Mouse (Mus musculus): ENCODE measurements around the gene Csad. TPM values are rescaled to one million over a fixed set of nuclear protein-coding genes. Genes with fewer than 3 reads are reported as not detected.

Csad gene
- 131 and 153 TPM in 2 replicates for polyA plus RNA-seq (2015; fragmentation: Nextera tagmentation; extraction: Ambion mirVana)

DNA sequence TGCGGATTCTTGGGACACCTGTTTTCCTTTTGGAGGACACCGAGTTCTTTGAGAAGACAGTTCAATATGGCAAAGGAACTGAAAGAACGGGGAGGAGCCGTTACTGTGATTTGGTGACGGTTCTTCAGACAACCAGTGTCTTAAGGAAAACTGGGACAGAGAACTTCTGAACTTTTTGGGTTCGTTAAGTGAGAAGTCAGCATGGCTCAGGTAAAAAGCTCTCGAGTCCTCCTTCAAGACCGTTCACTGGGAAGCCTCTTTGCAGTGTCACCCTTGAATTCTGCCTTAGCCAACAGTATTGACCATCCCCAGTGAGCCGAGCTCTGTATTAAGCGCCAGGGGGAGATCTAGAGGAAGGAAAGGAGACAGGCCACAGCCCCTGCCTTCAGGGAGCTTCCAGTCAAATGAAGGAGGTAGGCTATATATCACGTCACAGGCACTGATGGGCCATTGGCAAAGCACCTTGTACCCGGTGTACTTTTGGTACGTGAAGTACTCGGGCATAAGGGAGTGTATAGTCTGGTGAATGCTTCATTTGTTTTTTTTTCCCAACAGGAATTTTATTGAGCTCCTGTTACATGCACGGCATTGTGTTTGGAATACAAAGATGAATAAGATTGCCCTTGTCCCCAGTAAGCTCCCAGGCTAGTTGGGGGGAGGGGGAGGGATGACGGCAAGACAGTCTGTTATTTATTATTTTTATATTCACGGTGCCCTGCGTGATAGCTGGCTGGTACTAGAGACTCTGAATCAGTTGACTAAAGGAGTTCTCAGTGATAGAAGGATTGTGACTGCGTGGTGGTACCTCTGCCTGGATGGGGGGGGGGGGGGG, at the start of gene Csad:
Gene Csad (minus strand): TSS at position 51 of the 832 bp plus-strand sequence.
- no peak for ATAC-seq (ENCODE audit: low FRiP score, low TSS enrichment)
- peaks cover 48% of the 10 kb centered on the region for H3K4me1 ChIP-seq (ENCODE audit: insufficient read depth, low read length)
- WGBS, result 39% methylated on average over 19 of the region's 19 CpGs

DNA sequence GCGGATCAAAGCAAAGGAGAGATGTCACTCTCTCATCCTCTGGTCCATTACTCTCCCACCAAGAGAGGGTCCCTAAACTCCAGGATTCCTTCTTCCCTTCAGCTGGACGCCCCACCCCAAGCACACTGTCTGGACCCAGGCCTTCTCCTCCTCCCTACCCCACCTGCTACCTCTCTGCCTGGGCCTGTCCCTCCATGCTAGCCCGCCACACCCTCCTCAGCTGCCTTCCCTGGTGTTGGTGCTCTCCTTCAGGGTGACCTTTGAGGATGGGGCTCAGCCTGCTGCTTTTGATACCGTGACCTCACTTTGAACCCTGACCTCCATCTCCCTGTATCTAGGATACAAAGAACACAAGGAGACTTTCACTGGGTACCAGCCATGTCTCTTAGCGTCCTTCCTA, 46.0 kb upstream of the Csad start:
- no peak overlapping the region for H3K9ac ChIP-seq (replicated peaks; ENCODE audit: low read length)
- H3K4me3 ChIP-seq (ENCODE audit: low read length), result no peak overlapping the region
- no peak overlapping the region for H3K4me2 ChIP-seq (replicated peaks; ENCODE audit: low read depth, low read length)
- no peak overlapping the region for H3K27ac ChIP-seq (ENCODE audit: low read length)
- 69% methylated on average over 5 of the region's 5 CpGs for WGBS
- no peak for ATAC-seq (ENCODE audit: low FRiP score, low TSS enrichment)
- H3K36me3 ChIP-seq (ENCODE audit: insufficient read depth, low read length), result peaks cover 4% of the 10 kb centered on the region; the same call in 1 of the 2 replicates
- H3K9me3 ChIP-seq (ENCODE audit: low read length), result no peaks in the 10 kb centered on the region
- peaks cover 30% of the 10 kb centered on the region for H3K4me1 ChIP-seq (ENCODE audit: insufficient read depth, low read length)
- no peaks in the 10 kb centered on the region for H3K27me3 ChIP-seq (ENCODE audit: insufficient read depth, low read length)

More for the DNA sequence above, at the start of gene Csad:
- peaks cover 45% of the 10 kb centered on the region for H3K36me3 ChIP-seq (ENCODE audit: insufficient read depth, low read length)
- peak within 1 kb of the TSS; percentile 100 for H3K27ac ChIP-seq (ENCODE audit: low read length)
- H3K4me2 ChIP-seq (replicated peaks; ENCODE audit: low read depth, low read length), result peak within 1 kb of the TSS; percentile 79
- H3K4me3 ChIP-seq (ENCODE audit: low read length), result peak within 1 kb of the TSS; percentile 89
- H3K9ac ChIP-seq (replicated peaks; ENCODE audit: low read length), result peak within 1 kb of the TSS; percentile 100
- H3K9me3 ChIP-seq (ENCODE audit: low read length), result no peaks in the 10 kb centered on the region
- no peaks in the 10 kb centered on the region for H3K27me3 ChIP-seq (ENCODE audit: insufficient read depth, low read length)

DNA sequence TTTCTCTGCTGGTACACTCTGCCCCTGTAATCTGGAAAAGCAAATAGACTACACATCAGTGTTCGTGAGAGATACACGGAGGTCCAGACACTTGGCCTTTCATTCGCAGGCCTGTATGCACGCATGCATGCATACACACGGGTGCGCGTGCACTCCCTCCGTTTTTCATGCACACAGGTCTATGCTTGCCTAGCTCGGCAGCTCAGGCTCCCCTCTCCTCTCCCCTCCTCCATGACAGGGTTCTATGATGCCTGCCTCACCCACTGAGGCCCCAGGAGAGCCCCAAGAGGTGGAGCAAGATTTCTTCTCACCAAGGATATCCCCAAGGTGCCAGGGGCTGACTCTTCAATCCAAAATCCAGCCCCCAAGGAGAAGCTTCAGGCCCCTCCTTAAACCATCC, 45.4 kb upstream of the Csad start:
- H3K36me3 ChIP-seq (ENCODE audit: insufficient read depth, low read length), result peaks cover 4% of the 10 kb centered on the region; the same call in 1 of the 2 replicates
- H3K4me3 ChIP-seq (ENCODE audit: low read length), result no peak overlapping the region
- no peak for ATAC-seq (ENCODE audit: low FRiP score, low TSS enrichment)
- WGBS, result 45% methylated on average over 9 of the region's 9 CpGs
- H3K4me1 ChIP-seq (ENCODE audit: insufficient read depth, low read length), result peaks cover 30% of the 10 kb centered on the region
- no peaks in the 10 kb centered on the region for H3K27me3 ChIP-seq (ENCODE audit: insufficient read depth, low read length)
- peak overlapping the region; percentile 60; the same call in 1 of the 2 replicates for H3K9ac ChIP-seq (replicated peaks; ENCODE audit: low read length)
- H3K4me2 ChIP-seq (replicated peaks; ENCODE audit: low read depth, low read length), result peak overlapping the region; percentile 98
- peak overlapping the region; percentile 99 for H3K27ac ChIP-seq (ENCODE audit: low read length)
- H3K9me3 ChIP-seq (ENCODE audit: low read length), result no peaks in the 10 kb centered on the region

DNA sequence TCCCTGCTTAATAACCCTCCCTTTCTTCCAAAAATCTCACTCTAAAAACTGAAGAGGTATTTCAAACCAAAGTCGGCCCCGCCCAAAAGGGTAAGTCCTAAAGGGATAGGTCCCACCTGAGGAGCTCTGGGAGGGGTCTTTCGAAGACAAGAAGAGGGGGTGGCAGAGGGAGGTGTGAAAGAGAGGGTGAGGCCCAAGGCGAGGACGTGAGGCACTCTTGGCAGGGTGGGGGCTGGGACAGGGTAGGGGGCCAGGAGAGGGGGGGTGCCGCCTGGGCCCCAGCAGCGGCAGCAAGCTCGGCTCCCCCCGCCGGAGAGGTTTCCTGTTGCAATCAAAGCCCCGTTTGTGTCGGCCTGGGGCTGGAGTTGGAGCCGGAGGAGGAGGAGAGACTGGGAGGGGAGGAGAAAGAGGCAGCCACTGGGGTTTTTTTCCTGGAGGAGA, 44.7 kb upstream of the Csad start:
- peaks cover 36% of the 10 kb centered on the region for H3K4me1 ChIP-seq (ENCODE audit: insufficient read depth, low read length)

DNA sequence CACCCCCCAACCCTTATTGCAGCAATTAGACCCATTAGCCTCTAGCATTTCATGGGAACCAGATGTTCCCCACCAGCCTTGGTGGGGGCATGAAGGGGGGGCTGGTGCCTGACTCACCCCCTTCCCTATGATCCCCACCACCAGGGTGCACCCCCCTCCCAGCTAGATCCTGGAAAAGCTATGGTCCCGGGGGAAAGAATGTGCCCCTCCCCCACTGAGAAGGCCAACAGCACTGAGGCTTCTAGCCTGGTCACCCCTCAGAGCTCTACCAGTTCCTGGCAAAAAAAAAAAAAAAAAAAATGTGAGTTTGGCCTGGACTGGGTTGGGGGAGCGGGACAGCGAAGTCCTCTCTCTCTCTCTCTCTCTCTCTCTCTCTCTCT, 44.3 kb upstream of the Csad start:
- H3K4me2 ChIP-seq (replicated peaks; ENCODE audit: low read depth, low read length), result peak overlapping the region; percentile 98
- H3K9ac ChIP-seq (replicated peaks; ENCODE audit: low read length), result peak overlapping the region; percentile 60
- 0% methylated on average over 1 of the region's 3 CpGs for WGBS
- H3K27me3 ChIP-seq (ENCODE audit: insufficient read depth, low read length), result no peaks in the 10 kb centered on the region
- H3K27ac ChIP-seq (ENCODE audit: low read length), result peak overlapping the region; percentile 99
- peaks cover 41% of the 10 kb centered on the region for H3K4me1 ChIP-seq (ENCODE audit: insufficient read depth, low read length)
- ATAC-seq (ENCODE audit: low FRiP score, low TSS enrichment), result no peak
- H3K4me3 ChIP-seq (ENCODE audit: low read length), result peak overlapping the region; percentile 26
- no peaks in the 10 kb centered on the region for H3K9me3 ChIP-seq (ENCODE audit: low read length)
- H3K36me3 ChIP-seq (ENCODE audit: insufficient read depth, low read length), result peaks cover 4% of the 10 kb centered on the region; the same call in 1 of the 2 replicates

More for the DNA sequence above, 44.7 kb upstream of the Csad start:
- 0% methylated on average over 13 of the region's 13 CpGs for WGBS
- peak overlapping the region; percentile 60 for H3K9ac ChIP-seq (replicated peaks; ENCODE audit: low read length)
- H3K27me3 ChIP-seq (ENCODE audit: insufficient read depth, low read length), result no peaks in the 10 kb centered on the region
- H3K9me3 ChIP-seq (ENCODE audit: low read length), result no peaks in the 10 kb centered on the region
- peaks cover 4% of the 10 kb centered on the region; the same call in 1 of the 2 replicates for H3K36me3 ChIP-seq (ENCODE audit: insufficient read depth, low read length)
- H3K4me2 ChIP-seq (replicated peaks; ENCODE audit: low read depth, low read length), result peak overlapping the region; percentile 98
- ATAC-seq (ENCODE audit: low FRiP score, low TSS enrichment), result no peak
- H3K4me3 ChIP-seq (ENCODE audit: low read length), result peak overlapping the region; percentile 26
- H3K27ac ChIP-seq (ENCODE audit: low read length), result peak overlapping the region; percentile 99

DNA sequence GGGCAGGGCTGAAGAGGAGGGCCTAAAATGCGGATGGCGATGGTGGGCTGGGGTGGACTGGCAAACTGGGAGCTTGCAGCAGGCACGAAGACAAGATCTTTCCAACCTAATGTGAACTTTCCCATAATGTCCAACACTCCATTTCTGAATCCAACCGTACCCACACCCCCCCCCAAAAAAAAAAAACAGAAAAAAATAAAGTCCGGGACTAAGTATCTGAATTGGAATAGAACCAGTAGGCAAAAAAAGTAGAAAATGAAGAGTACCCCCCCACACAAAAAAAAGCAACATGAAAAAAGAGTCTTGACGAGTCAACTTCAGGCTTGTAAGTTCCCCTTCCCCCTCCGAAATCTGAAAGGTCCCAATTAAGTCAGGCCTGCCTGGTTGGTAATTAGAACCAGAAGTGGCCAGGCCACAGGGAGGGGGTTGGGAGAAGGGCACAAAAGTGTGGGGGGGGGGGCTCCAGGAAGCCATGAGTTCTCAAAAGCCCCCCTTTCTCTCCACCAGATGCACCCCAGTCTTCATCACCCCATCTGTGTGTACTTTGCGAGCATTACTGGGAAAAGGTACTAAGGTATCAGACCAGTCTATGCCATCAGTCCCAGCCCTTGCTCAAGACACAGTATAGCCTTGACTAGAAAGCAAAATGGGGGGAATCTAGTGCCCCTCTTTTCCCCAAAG, 43.7 kb upstream of the Csad start:
- peak overlapping the region; percentile 84 for H3K9ac ChIP-seq (replicated peaks; ENCODE audit: low read length)
- 12% methylated on average over 8 of the region's 8 CpGs for WGBS
- H3K36me3 ChIP-seq (ENCODE audit: insufficient read depth, low read length), result peaks cover 4% of the 10 kb centered on the region; the same call in 1 of the 2 replicates
- ATAC-seq (ENCODE audit: low FRiP score, low TSS enrichment), result no peak
- peak overlapping the region; percentile 71 for H3K4me3 ChIP-seq (ENCODE audit: low read length)
- peak overlapping the region; percentile 99 for H3K27ac ChIP-seq (ENCODE audit: low read length)
- H3K27me3 ChIP-seq (ENCODE audit: insufficient read depth, low read length), result no peaks in the 10 kb centered on the region
- peak overlapping the region; percentile 98 for H3K4me2 ChIP-seq (replicated peaks; ENCODE audit: low read depth, low read length)
- H3K9me3 ChIP-seq (ENCODE audit: low read length), result no peaks in the 10 kb centered on the region
- peaks cover 46% of the 10 kb centered on the region for H3K4me1 ChIP-seq (ENCODE audit: insufficient read depth, low read length)

DNA sequence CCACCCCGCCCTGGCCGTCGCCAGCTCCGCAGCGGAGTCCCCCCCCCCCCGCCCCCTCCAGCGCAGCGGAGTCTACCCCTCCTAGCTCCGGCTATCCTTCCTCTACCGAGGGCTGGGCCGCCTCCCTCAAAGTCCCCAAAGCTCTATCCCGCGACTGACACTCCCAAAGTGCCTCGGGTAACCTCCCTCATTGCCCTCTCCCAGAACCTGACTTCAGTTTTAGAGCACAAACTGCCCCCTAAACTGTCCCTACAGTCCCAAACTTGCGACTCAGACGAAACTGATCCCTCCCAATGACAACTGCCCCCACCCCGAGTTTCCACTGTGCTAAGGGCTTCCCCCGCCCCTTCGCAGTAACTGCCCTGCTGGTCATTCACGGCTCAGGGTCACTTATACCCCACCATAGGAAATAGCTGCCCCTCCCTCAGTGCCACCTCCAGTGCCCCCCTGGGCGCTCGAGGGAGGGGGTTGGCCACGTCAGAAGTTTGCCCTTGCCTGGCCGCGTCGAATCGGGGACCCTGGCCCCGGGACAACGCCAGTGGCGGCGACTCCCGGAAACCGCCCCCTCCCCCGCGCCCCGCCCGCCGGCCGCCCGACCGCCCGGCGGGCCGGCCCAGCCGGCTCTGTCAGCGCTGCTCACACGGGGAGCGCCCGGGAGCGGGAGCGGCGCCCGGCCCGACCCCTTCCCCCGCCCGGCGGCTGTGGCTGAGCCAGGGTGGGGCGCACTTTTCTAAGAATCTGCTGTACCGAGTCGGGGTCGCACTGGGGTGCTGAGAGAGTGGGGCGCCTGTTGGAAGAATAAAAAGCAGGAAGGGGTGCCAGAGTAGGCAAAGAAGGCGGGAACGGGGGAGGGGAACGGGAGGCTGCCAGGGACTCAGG, 43.0 kb upstream of the Csad start:
- peak overlapping the region; percentile 71 for H3K4me3 ChIP-seq (ENCODE audit: low read length)
- no peaks in the 10 kb centered on the region for H3K27me3 ChIP-seq (ENCODE audit: insufficient read depth, low read length)
- peaks cover 54% of the 10 kb centered on the region for H3K4me1 ChIP-seq (ENCODE audit: insufficient read depth, low read length)
- peak overlapping the region; percentile 84 for H3K9ac ChIP-seq (replicated peaks; ENCODE audit: low read length)
- H3K36me3 ChIP-seq (ENCODE audit: insufficient read depth, low read length), result peaks cover 4% of the 10 kb centered on the region; the same call in 1 of the 2 replicates
- peak overlapping the region; percentile 99 for H3K27ac ChIP-seq (ENCODE audit: low read length)
- peak overlapping the region; percentile 98 for H3K4me2 ChIP-seq (replicated peaks; ENCODE audit: low read depth, low read length)
- no peaks in the 10 kb centered on the region for H3K9me3 ChIP-seq (ENCODE audit: low read length)
- ATAC-seq (ENCODE audit: low FRiP score, low TSS enrichment), result peak; percentile 70
- under 1% methylated on average over 51 of the region's 65 CpGs for WGBS

DNA sequence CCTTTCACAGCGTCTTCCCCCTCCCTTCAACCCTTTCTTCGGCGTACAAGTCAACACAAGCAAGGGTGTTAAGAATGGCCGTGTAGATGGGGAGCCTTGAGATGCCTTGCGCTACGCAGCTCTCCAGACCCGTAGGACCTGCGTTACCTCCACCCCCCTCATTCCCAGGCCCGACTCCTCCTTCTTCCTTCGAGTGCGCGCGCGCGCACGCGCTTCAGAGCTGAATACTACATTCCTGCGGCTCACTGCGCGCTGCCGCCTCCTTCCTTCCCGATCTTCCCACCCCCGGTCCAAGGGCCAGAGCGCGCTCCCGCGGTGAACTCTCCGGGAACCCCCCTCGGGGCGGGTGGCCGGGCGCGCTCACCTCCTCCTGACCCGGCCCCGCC, 42.3 kb upstream of the Csad start:
- peak overlapping the region; percentile 84 for H3K9ac ChIP-seq (replicated peaks; ENCODE audit: low read length)
- peak overlapping the region; percentile 98 for H3K4me2 ChIP-seq (replicated peaks; ENCODE audit: low read depth, low read length)
- H3K27me3 ChIP-seq (ENCODE audit: insufficient read depth, low read length), result no peaks in the 10 kb centered on the region
- peak overlapping the region; percentile 99 for H3K27ac ChIP-seq (ENCODE audit: low read length)
- under 1% methylated on average over 31 of the region's 35 CpGs for WGBS
- no peaks in the 10 kb centered on the region for H3K9me3 ChIP-seq (ENCODE audit: low read length)
- H3K4me3 ChIP-seq (ENCODE audit: low read length), result peak overlapping the region; percentile 71
- H3K4me1 ChIP-seq (ENCODE audit: insufficient read depth, low read length), result peaks cover 60% of the 10 kb centered on the region
- no peaks in the 10 kb centered on the region for H3K36me3 ChIP-seq (ENCODE audit: insufficient read depth, low read length)
- ATAC-seq (ENCODE audit: low FRiP score, low TSS enrichment), result peak; percentile 77

Measured in kidney, embryonic 16.5 days (tissue).